Mouse (Mus musculus) heart, postnatal 0 days (tissue): ENCODE data around the gene Dmrt3.

ENCODE experiments used
- CTCF ChIP-seq: IDR thresholded peaks from 2 replicates; pipeline ENCODE4 v1.5.1; 2016; ENCODE audit warnings: antibody characterized with exemption, control low read depth, low read depth
- EP300 ChIP-seq: IDR thresholded peaks from 2 replicates; pipeline ENCODE4 v1.6.1; 2016; ENCODE audit warnings: antibody characterized with exemption, low read depth

- peak; percentile 96 for TF ChIP-seq CTCF
- no peak for TF ChIP-seq EP300
Observed at GRCm38 (mm10) chr19:25635622-25636244, 25.6 kb downstream of the Dmrt3 start.
